Mouse (Mus musculus) megakaryocyte, embryonic 14.5 days (primary cell): ENCODE measurements around the gene Nkx2-5.

Experiments used
- FLI1 ChIP-seq: IDR thresholded peaks from 2 replicates; pipeline ENCODE4 v1.6.1; 2012; ENCODE audit warnings: low read length, inconsistent platforms, mixed read lengths
- GATA1 ChIP-seq: IDR thresholded peaks from 3 replicates; pipeline ENCODE4 v1.6.1; 2012; ENCODE audit warnings: mixed read lengths, low read length, inconsistent platforms, borderline replicate concordance

GRCm38 (mm10) chr17:26879235-26879634, 34.4 kb upstream of the Nkx2-5 start:
- no peak for TF ChIP-seq GATA1
- TF ChIP-seq FLI1 = no peak
